Mouse (Mus musculus) CH12.LX (cell line): ENCODE results near the gene Nfe2l2. TPM values are rescaled to one million over a fixed set of nuclear protein-coding genes. Genes with fewer than 3 reads are reported as not detected.

Experiments used
- DNase-seq: peaks from one replicate; pipeline ENCODE4 v3.0.0-alpha.2; 2013; ENCODE audit errors: extremely low read depth
- H3K27ac ChIP-seq: 2 replicates; pipeline ENCODE4 v1.5.1; 2012; ENCODE audit warnings: low read depth, mild to moderate bottlenecking, control low read depth, moderate library complexity; ENCODE audit not compliant: insufficient read depth
- H3K27me3 ChIP-seq: replicated peaks from 2 replicates; pipeline ENCODE3; 2012; ENCODE audit warnings: inconsistent platforms
- H3K36me3 ChIP-seq, 2 experiments: replicated peaks in 1 of 2; 2 replicates each; pipeline versions ENCODE3 to v1.6.1; 2012; ENCODE audit warnings: inconsistent platforms in 1 of 2, low read length in 1 of 2, mild to moderate bottlenecking in 1 of 2, mixed read lengths in 1 of 2, moderate library complexity in 1 of 2; ENCODE audit not compliant: control insufficient read depth in 1 of 2, insufficient read depth in 1 of 2
- H3K4me1 ChIP-seq, 2 experiments: 2 replicates each; pipeline ENCODE4 v1.6.1; 2012; ENCODE audit warnings: inconsistent platforms in 1 of 2, moderate library complexity in 1 of 2; ENCODE audit not compliant: insufficient read depth in 2 of 2, control insufficient read depth in 1 of 2
- H3K4me2 ChIP-seq: 2 replicates; pipeline ENCODE4 v1.6.1; 2012; ENCODE audit warnings: low read depth, mild to moderate bottlenecking, control low read depth; ENCODE audit not compliant: poor library complexity, insufficient read depth, severe bottlenecking
- H3K4me3 ChIP-seq, 3 experiments: fragments of 150-350 bp in 1 of 3; sonication (generic) in 1 of 3; replicated peaks in 1 of 3; 2 replicates each; pipeline versions ENCODE3 to v1.5.1; 2011 to 2012; ENCODE audit warnings: low read depth in 2 of 3, low read length in 2 of 3, mild to moderate bottlenecking in 2 of 3, moderate library complexity in 2 of 3, control low read depth in 1 of 3, improper control_type of control experiment in 1 of 3, inconsistent platforms in 1 of 3, mixed read lengths in 1 of 3; ENCODE audit not compliant: poor library complexity in 1 of 3
- H3K79me2 ChIP-seq: replicated peaks from 2 replicates; pipeline ENCODE4 v1.6.1; 2012; ENCODE audit warnings: mild to moderate bottlenecking, moderate library complexity; ENCODE audit not compliant: control insufficient read depth, poor library complexity, insufficient read depth, severe bottlenecking; ENCODE audit errors: extremely low read depth
- H3K9ac ChIP-seq: 2 replicates; pipeline ENCODE4 v1.6.1; 2012; ENCODE audit warnings: low read depth, mild to moderate bottlenecking, control low read depth, moderate library complexity; ENCODE audit not compliant: insufficient read depth
- H3K9me3 ChIP-seq: replicated peaks from 2 replicates; pipeline ENCODE3; 2012; ENCODE audit warnings: low read length, inconsistent platforms, mixed read lengths
- CHD2 ChIP-seq: IDR thresholded peaks from 2 replicates; pipeline ENCODE4 v1.6.1; 2011; ENCODE audit warnings: low read length, improper control_type of control experiment
- CTCF ChIP-seq, 2 experiments: IDR thresholded peaks in 1 of 2; conservative IDR thresholded peaks in 1 of 2; 2 replicates each; pipeline ENCODE4 v1.5.1; 2011 to 2012; ENCODE audit warnings: low read depth in 2 of 2, low read length in 2 of 2, improper control_type of control experiment in 1 of 2, inconsistent platforms in 1 of 2, mild to moderate bottlenecking in 1 of 2, moderate library complexity in 1 of 2
- E2F4 ChIP-seq: IDR thresholded peaks from 2 replicates; pipeline ENCODE4 v1.6.1; 2011; ENCODE audit warnings: low read depth, low read length, improper control_type of control experiment; ENCODE audit not compliant: insufficient replicate concordance
- ELF1 ChIP-seq: IDR thresholded peaks from 2 replicates; pipeline ENCODE4 v1.6.1; 2014; ENCODE audit warnings: low read depth, mild to moderate bottlenecking, inconsistent platforms, low read length, improper control_type of control experiment
- EP300 ChIP-seq: IDR thresholded peaks from 2 replicates; pipeline ENCODE4 v1.6.1; 2011; ENCODE audit warnings: low read length, improper control_type of control experiment
- ETS1 ChIP-seq: conservative IDR thresholded peaks from 2 replicates; pipeline ENCODE4 v1.6.1; 2012; ENCODE audit warnings: low read depth, mild to moderate bottlenecking, inconsistent platforms, low read length, improper control_type of control experiment, moderate library complexity
- GABPA ChIP-seq: IDR thresholded peaks from 2 replicates; pipeline ENCODE4 v1.6.1; 2012; ENCODE audit warnings: low read depth, low read length, improper control_type of control experiment, inconsistent platforms; ENCODE audit not compliant: insufficient replicate concordance
- HCFC1 ChIP-seq: IDR thresholded peaks from 2 replicates; pipeline ENCODE4 v1.6.1; 2012; ENCODE audit warnings: low read depth, mild to moderate bottlenecking, inconsistent platforms, low read length, improper control_type of control experiment
- JUND ChIP-seq: conservative IDR thresholded peaks from 2 replicates; pipeline ENCODE4 v1.6.1; 2011; ENCODE audit warnings: low read depth, low read length, improper control_type of control experiment
- KAT2A ChIP-seq: IDR thresholded peaks from 2 replicates; pipeline ENCODE4 v1.6.1; 2012; ENCODE audit warnings: low read length, improper control_type of control experiment, inconsistent platforms; ENCODE audit not compliant: insufficient replicate concordance
- MAX ChIP-seq: IDR thresholded peaks from 2 replicates; pipeline ENCODE4 v1.6.1; 2011; ENCODE audit warnings: low read length, improper control_type of control experiment
- MAZ ChIP-seq: IDR thresholded peaks from 2 replicates; pipeline ENCODE4 v1.6.1; 2012; ENCODE audit warnings: low read depth, mild to moderate bottlenecking, inconsistent platforms, low read length, improper control_type of control experiment, moderate library complexity
- MXI1 ChIP-seq: IDR thresholded peaks from 2 replicates; pipeline ENCODE4 v1.6.1; 2011; ENCODE audit warnings: mild to moderate bottlenecking, low read depth, low read length, improper control_type of control experiment
- MYC ChIP-seq: IDR thresholded peaks from 2 replicates; pipeline ENCODE4 v1.6.1; 2011; ENCODE audit warnings: low read depth, mild to moderate bottlenecking, improper control_type of control experiment, low read length
- NELFE ChIP-seq: IDR thresholded peaks from 2 replicates; pipeline ENCODE4 v1.6.1; 2011; ENCODE audit warnings: low read depth, low read length, improper control_type of control experiment
- NRF1 ChIP-seq: IDR thresholded peaks from 2 replicates; pipeline ENCODE4 v1.6.1; 2014; ENCODE audit warnings: low read depth, mild to moderate bottlenecking, inconsistent platforms, low read length, improper control_type of control experiment, moderate library complexity
- PAX5 ChIP-seq: IDR thresholded peaks from 2 replicates; pipeline ENCODE4 v1.6.1; 2012; ENCODE audit warnings: low read length, inconsistent platforms, mixed read lengths
- POLR2A ChIP-seq: IDR thresholded peaks from 2 replicates; pipeline ENCODE4 v1.6.1; 2011; ENCODE audit warnings: low read depth, mild to moderate bottlenecking, improper control_type of control experiment, low read length
- POLR2AphosphoS2 ChIP-seq: IDR thresholded peaks from 2 replicates; pipeline ENCODE4 v1.6.1; 2011; ENCODE audit warnings: low read depth, low read length, improper control_type of control experiment
- RAD21 ChIP-seq: IDR thresholded peaks from 2 replicates; pipeline ENCODE4 v1.6.1; 2011; ENCODE audit warnings: low read depth, mild to moderate bottlenecking, low read length, improper control_type of control experiment, moderate library complexity
- RCOR1 ChIP-seq: conservative IDR thresholded peaks from 2 replicates; pipeline ENCODE4 v1.6.1; 2012; ENCODE audit warnings: low read depth, mild to moderate bottlenecking, inconsistent platforms, low read length, improper control_type of control experiment
- SIN3A ChIP-seq: IDR thresholded peaks from 2 replicates; pipeline ENCODE4 v1.6.1; 2012; ENCODE audit warnings: low read length, improper control_type of control experiment, inconsistent platforms
- SMC3 ChIP-seq: IDR thresholded peaks from 2 replicates; pipeline ENCODE4 v1.6.1; 2011; ENCODE audit warnings: low read depth, low read length, improper control_type of control experiment
- UBTF ChIP-seq: IDR thresholded peaks from 2 replicates; pipeline ENCODE4 v1.6.1; 2012; ENCODE audit warnings: low read depth, mild to moderate bottlenecking, inconsistent platforms, low read length, improper control_type of control experiment, moderate library complexity
- ZKSCAN1 ChIP-seq: IDR thresholded peaks from 2 replicates; pipeline ENCODE4 v1.6.1; 2012; ENCODE audit warnings: low read depth, inconsistent platforms, low read length, improper control_type of control experiment, borderline replicate concordance
- ZMIZ1 ChIP-seq: IDR thresholded peaks from 2 replicates; pipeline ENCODE4 v1.6.1; 2012; ENCODE audit warnings: low read depth, mild to moderate bottlenecking, inconsistent platforms, low read length, improper control_type of control experiment
- ZNF384 ChIP-seq: IDR thresholded peaks from 2 replicates; pipeline ENCODE4 v1.6.1; 2012; ENCODE audit warnings: low read depth, low read length, improper control_type of control experiment, inconsistent platforms
- dilution Hi-C: fragments of 300-500 bp; cut with MboI; formaldehyde crosslinking; loops from 2 replicates; pipeline ENCODE4 v1.14.3; 2020; ENCODE audit warnings: low sequenced_read_pairs; ENCODE audit not compliant: extremely low pct_unique_long_range_greater_than_20kb, extremely low pct_ligation_motif_present
- in situ Hi-C: fragments of 300-500 bp; cut with MboI; formaldehyde crosslinking; loops from 3 replicates; pipeline ENCODE4 v1.14.3; 2019; ENCODE audit warnings: low sequenced_read_pairs, low pct_ligation_motif_present, low pct_unique_long_range_greater_than_20kb, mixed read lengths
- polyA plus RNA-seq: library from polyadenylated mRNA; unstranded; fragments of >175 nt; gene quantifications from 2 replicates; pipeline ENCODE4 v1.2.1, GENCODE M21; 2012; ENCODE audit warnings: low read depth; ENCODE audit not compliant: insufficient read length
- total RNA-seq, 2 experiments: library from RNA; depleted of rRNA; stranded (reverse); fragments of 300-350 nt in 1 of 2; fragments of >200 nt in 1 of 2; gene quantifications; 2 replicates each; pipeline ENCODE4 v1.2.3; 2012 to 2014

Gene Nfe2l2
- total and polyA plus RNA-seq, 3 experiments, result 11.6 to 32.6 (median 21.7) TPM

- Histone ChIP-seq H3K4me2 (no peak overlapping the region), H3K27ac (no peak overlapping the region), H3K27me3 (no peaks in the 10 kb centered on the region)
- 0 out of 2 replicates have a peak, but pooled peaks have one; percentile 27 for TF ChIP-seq ZNF384
- no peak for TF ChIP-seq PAX5
- TF ChIP-seq GABPA, result no peak
- TF ChIP-seq MYC, result 0 out of 2 replicates have a peak, but pooled peaks have one; percentile 23
- TF ChIP-seq CHD2, result peak; percentile 41; the same call in 1 of the 2 replicates
- no peak for TF ChIP-seq ZMIZ1
- TF ChIP-seq KAT2A, result no peak
- TF ChIP-seq POLR2AphosphoS2, result peak; percentile 21
- peak in 1 of 2 experiments; percentile 33; a peak in 2 of 4 replicates for TF ChIP-seq CTCF (conservative IDR thresholded peaks at IDR 0.05 in 1 of 2, IDR thresholded peaks at IDR 0.05 in 1 of 2; ENCODE audit: low read depth in 2 of 2, low read length in 2 of 2)
- peak; percentile 43; the same call in 1 of the 2 replicates for TF ChIP-seq E2F4
- no peak for TF ChIP-seq MAZ
- TF ChIP-seq, all 38 proteins: peak for 6
- peak; percentile 29 for DNase-seq
- Histone ChIP-seq H3K9ac (no peak overlapping the region), H3K4me3 (no peak overlapping the region), H3K79me2 (peaks cover 2% of the 10 kb centered on the region; the same call in 1 of the 2 replicates), H3K9me3 (no peaks in the 10 kb centered on the region), H3K4me1 (no peaks in the 10 kb centered on the region), H3K36me3 (peaks cover 10 to 22% of the 10 kb centered on the region in 2 experiments)
- in situ Hi-C loops (no loop called here), dilution Hi-C loops (no loop called here)
Measured at GRCm38 (mm10) chr2:75670446-75671336, 33.8 kb downstream of the Nfe2l2 start.

DNA sequence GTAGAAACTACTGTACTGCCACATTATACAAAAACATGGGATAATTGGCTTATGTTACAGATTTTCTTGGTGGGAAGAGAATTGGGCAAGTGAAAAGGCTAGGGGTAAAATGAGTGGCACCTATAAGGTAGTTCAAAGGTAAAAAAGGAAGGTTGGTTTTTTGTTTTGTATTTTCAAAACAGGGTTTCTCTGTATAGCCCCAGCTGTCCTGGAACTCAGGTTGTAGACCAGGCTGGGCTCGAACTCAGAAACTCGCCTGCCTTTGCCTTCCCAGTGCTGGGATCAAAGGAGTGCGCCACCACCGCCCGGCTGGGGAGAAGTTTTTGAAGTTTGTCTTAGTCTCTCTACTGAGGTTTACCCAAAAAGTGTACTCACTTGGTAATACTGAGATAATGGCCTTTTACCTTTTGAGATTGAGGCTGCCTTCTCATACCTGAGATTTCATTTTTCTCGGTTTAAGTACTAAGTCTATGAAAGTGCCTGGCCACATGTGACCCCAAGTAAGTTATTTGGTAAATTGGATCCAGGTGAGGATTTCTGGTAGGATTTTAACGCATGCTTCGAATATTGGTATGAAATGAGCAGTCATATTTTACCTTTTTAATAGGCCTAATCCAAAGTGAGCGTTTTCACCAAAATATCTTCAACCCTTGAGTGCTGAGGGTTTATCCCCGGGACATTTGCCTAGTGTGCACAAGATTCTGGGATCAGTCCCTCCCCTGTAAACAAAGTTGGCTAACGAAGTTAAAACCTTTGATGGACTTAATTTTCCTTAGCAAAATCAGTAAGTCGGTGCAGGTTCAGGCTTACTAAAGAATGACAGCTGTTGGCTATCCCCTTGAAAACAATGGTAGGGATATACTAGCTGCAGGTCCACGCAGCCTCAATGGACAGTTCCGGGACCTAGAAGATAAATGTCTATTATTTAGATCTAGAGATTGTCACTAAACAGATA, 34.7 kb downstream of the Nfe2l2 start:
- no peaks in the 10 kb centered on the region for H3K4me1 ChIP-seq
- DNase-seq, result peak; percentile 38
- H3K4me2 ChIP-seq, result no peak overlapping the region
- H3K27ac ChIP-seq, result no peak overlapping the region
- no peak overlapping the region for H3K4me3 ChIP-seq
- in situ Hi-C loops (no loop called here), dilution Hi-C loops (no loop called here)
- H3K9ac ChIP-seq, result no peak overlapping the region
- H3K79me2 ChIP-seq, result peaks cover 2% of the 10 kb centered on the region; the same call in 1 of the 2 replicates
- no peaks in the 10 kb centered on the region for H3K27me3 ChIP-seq
- no peaks in the 10 kb centered on the region for H3K9me3 ChIP-seq
- H3K36me3 ChIP-seq, result peaks cover 9 to 19% of the 10 kb centered on the region in 2 experiments
- TF ChIP-seq POLR2A (0 out of 2 replicates have a peak, but pooled peaks have one; percentile 37), POLR2AphosphoS2 (peak; percentile 76), ZKSCAN1 (no peak), HCFC1 (no peak), NRF1 (no peak), NELFE (peak; percentile 51; the same call in 1 of the 2 replicates), E2F4 (no peak), CHD2 (peak; percentile 24; the same call in 1 of the 2 replicates), CTCF (conservative IDR thresholded peaks at IDR 0.05 in 1 of 2, IDR thresholded peaks at IDR 0.05 in 1 of 2; ENCODE audit: low read depth in 2 of 2, low read length in 2 of 2) (no peak), RCOR1 (no peak), RAD21 (no peak), ETS1 (no peak), MAZ (no peak), UBTF (no peak), KAT2A (no peak), JUND (no peak), ELF1 (no peak), SIN3A (peak; percentile 31; the same call in 1 of the 2 replicates), MXI1 (peak; percentile 40; the same call in 1 of the 2 replicates), SMC3 (no peak; the same call in 1 of the 2 replicates), MAX (no peak), EP300 (no peak)
